Mouse (Mus musculus): ENCODE results near the gene Cfap46. TPM values are rescaled to one million over a fixed set of nuclear protein-coding genes. Genes with fewer than 3 reads are reported as not detected.
A peak's percentile ranks its signal among the peaks of the same experiment; 100 is the strongest.
"Not testable (repeated sequence)": the region's sequence is repeated elsewhere in the genome, so short reads cannot be mapped to it uniquely, and the experiment has no call there.

Gene Cfap46
- total RNA-seq, 2 experiments from 2014 or later, result 3.3 to 4.0 TPM

GRCm38 (mm10) chr7:139666871-139667270, 16.7 kb downstream of the Cfap46 start:
- DNase-seq (ENCODE audit: low spot score in 2 of 2), result no peak

GRCm38 (mm10) chr7:139663318-139663717, 20.3 kb downstream of the Cfap46 start:
- no peak for DNase-seq (ENCODE audit: low spot score in 2 of 2)

DNA sequence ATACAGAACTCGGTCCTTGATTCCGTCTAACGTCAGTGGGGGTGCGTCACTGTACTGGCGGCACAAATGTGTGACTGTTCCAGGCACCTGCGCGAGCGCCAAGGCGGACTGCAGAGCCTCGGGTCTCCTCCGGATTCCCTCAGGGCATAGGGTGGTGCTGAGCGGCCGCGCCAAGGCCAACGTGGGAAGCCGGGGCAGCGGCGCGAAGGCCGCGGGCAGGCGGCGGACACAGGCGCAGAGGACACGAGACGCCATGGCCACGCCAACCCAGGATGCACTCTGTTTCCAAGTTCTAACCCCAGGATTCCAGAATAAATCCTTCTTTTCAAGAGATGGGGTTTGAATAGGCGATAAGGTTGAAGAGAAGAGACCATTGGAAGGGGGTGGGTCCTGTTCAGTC, 23.7 kb downstream of the Cfap46 start:
- not testable (repeated sequence) for DNase-seq (ENCODE audit: low spot score in 2 of 2)

DNA sequence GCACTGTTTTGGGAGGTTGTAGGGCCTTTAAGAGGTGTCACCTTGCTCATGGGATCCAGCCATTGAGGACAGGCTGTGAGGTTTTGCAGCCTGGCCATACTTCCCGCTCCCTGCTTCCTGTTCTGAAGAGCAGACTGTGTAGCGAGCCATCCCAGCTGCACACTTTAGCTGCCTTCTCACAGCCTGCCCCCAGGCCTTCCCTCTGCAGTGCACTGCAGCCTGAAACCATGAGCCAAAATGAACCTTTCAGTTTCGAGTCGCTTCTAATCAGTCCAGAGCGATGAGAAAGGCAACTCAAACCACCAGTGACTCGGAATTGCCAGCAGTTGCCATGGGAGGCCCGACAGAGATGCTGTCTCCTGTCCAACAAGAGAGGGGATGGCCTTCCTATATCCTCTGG, 33.9 kb downstream of the Cfap46 start:
- no peak for DNase-seq (ENCODE audit: low spot score in 2 of 2)

DNA sequence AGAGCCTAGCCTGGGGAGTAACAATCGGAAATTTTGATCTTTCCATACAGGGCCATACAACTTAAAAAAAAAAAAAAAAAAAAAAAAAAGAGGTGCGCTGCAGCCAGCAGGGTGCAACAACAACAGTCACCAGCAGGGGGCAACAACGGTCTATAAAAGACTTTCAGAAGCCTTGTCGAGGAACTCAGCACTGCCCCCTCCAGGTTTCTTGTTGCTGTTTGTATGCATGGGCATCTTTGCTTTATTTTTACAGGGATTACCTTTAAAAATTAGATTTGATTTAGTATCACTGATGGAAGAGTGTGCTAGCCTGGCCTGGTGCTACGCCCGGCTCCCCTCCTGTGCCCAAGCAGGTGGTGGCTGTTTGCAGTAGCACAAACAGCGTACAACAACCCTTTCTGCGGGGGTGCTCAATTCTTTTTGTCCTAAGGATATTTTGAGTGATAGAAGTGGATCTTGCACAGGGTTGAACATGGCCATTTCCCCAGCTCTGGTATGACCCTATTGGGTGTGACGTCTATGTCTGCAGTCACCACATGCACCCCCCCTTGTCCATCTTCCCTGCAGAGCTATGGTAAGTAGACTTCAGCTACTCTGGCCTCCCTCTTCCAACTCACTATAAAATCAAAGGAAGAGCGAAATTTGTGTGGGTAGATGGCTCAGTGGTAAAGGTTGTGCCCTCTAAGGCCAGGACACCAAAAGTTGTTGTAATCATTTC, 35.4 kb downstream of the Cfap46 start:
- peak; percentile 91 to 100 for DNase-seq (ENCODE audit: low spot score in 2 of 2)

- DNase-seq (ENCODE audit: low spot score in 2 of 2), result no peak
Observed at GRCm38 (mm10) chr7:139633393-139633792, 50.2 kb downstream of the Cfap46 start.

- no peak for DNase-seq (ENCODE audit: low spot score in 2 of 2)
Observed at GRCm38 (mm10) chr7:139625156-139625555, 58.5 kb downstream of the Cfap46 start.

GRCm38 (mm10) chr7:139622568-139622967, 61.0 kb downstream of the Cfap46 start:
- DNase-seq (ENCODE audit: low spot score in 2 of 2), result no peak

GRCm38 (mm10) chr7:139615767-139616766, 67.5 kb downstream of the Cfap46 start:
- peak; percentile 70 to 81 for DNase-seq (ENCODE audit: low spot score in 2 of 2)

DNA sequence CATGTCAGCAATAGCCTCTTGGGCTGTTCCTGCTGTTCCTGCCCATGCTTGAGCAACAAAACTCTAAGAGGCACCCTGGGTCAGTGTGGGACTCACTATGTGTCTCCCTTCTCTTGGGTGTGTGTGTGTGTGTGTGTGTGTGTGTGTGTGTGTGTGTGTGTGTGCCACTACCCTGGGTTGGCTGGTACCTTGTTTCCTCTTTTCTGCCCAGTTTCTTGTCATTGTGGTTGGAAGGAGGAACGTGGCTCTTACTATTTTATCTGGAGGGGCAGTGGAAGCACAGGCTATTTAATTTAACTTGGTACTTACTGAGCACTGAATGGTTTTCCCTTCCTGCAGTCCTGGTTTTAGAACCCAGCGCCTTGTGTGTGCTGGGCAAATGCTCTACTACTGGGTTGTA, 73.3 kb downstream of the Cfap46 start:
- no peak for DNase-seq (ENCODE audit: low spot score in 2 of 2)

DNA sequence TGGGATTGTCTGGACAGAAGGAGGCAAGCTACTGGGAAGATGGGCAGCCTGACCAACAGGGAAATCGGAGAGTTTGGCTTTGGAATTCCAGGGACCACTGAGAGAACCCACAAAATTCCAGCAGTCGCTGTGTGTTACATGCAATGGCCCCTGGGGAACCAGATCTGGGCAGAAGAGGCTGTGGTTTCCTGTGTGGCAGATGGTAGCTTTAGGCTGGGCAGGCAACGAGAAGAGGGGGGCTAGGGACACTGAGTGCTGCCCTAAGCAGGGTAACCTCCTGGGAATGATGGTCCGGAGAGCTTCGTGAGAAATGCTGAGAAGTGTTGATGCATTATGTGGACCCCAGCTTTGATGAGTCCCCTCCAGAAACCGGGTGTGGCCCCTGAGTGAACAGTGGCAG, 87.8 kb downstream of the Cfap46 start:
- no peak for DNase-seq (ENCODE audit: low spot score in 2 of 2)

- no peak for DNase-seq (ENCODE audit: low spot score in 2 of 2)
Observed at GRCm38 (mm10) chr7:139595311-139595710, 88.3 kb downstream of the Cfap46 start.

- DNase-seq (ENCODE audit: low spot score in 2 of 2), result no peak
Observed at GRCm38 (mm10) chr7:139591311-139591710, 92.3 kb downstream of the Cfap46 start.

DNA sequence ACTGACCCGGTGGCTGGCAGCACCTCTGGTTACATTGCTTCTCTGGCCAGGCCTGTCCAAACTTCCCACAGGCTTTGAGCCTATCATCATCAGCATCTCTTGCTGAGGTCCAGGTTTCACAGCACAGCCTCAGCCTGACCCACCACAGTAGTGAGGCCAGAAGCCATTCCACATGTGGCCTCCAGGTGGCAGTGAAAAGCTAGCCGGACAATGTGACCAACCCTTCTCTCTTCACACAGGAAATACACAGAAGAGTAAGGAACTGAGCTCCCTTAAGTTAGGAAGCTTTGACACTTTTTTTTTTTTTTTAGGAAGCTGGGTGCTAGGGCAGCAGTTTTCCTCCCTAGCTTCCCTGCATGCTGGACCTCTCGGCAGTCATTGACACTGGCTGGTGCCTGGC, 93.3 kb downstream of the Cfap46 start:
- peak; percentile 39 to 62 for DNase-seq (ENCODE audit: low spot score in 2 of 2)

DNA sequence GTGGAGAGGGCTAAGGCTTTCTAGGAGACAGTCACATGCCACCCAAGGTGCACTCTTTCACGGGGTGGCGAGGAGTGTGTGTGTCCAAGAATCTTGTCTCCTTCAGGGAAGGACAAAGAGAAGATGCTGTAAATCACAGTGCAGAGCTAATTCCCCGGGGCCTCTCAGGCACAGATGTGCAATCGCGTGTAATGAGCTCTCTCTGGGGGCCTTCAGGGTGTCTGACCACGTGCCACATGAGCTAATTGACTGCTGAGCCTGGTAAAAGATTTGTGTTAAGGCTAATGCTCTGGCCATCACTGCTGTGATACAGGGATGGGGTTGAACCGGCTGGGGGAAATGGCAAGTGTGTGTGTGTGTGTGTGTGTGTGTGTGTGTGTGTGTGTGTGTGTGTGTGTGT, 95.7 kb downstream of the Cfap46 start:
- DNase-seq (ENCODE audit: low spot score in 2 of 2), result no peak

GRCm38 (mm10) chr7:139585183-139585821, 98.3 kb downstream of the Cfap46 start:
- DNase-seq (ENCODE audit: low spot score in 2 of 2), result no peak

DNA sequence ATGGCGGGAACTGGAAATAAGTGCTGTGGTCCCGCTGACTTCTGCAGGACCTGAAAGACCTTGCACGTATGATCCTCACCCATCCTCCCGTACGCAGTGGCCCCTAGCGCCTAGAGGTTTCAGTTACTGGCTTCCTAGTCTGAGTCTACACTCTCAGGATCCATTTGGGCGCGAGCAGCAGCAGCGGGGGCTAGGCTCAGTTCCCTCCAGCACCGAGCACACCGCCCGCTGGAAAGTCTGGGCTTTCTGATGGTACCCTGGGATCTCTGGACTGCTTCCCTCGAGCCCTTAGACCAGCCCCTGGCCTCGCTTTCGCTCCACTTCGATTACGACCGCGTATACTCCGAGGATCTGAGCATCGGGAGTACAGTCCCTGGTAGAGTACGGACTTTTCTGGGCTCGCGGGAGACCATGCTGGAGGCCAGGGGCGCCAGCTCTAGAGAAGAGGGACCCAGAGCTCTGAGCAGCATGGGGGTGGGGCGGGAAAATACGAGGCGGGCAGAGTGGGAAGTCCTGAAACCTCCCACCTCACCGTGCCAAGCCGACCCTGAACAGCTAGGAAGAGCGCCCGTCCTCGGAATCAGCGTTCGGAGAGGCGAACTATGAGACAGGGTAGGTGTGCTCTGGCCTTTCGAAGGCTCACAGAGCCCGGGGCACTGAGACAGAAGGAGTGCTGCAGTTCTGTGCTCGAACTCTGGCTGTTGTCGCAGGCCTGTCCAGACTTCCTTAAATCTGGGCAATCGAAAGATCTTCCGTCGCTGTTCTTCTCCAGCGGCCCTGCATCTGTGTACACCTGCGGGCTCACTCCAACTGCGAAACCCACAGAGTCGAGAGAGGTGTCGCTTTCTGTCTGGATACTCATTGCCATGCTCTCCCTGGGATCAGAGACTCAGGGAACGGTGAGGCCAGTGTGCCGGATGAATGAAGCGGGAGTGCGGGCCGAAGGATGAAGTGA, 99.1 kb downstream of the Cfap46 start:
- no peak for DNase-seq (ENCODE audit: low spot score in 2 of 2)

- no peak for DNase-seq (ENCODE audit: low spot score in 2 of 2)
Observed at GRCm38 (mm10) chr7:139583094-139583737, 100.4 kb downstream of the Cfap46 start.

- peak; percentile 44 to 53 for DNase-seq (ENCODE audit: low spot score in 2 of 2)
Observed at GRCm38 (mm10) chr7:139582595-139582994, 101.0 kb downstream of the Cfap46 start, which contains the start of gene Nkx6-2. Gene Nkx6-2, minus strand, starts transcription at chr7:139582797.
